Mouse (Mus musculus): ENCODE data around the gene Slc25a38. TPM values are rescaled to one million over a fixed set of nuclear protein-coding genes. Genes with fewer than 3 reads are reported as not detected.

Gene Slc25a38
- polyA plus RNA-seq, 1 experiment from 2014 or later = 138 TPM

DNA sequence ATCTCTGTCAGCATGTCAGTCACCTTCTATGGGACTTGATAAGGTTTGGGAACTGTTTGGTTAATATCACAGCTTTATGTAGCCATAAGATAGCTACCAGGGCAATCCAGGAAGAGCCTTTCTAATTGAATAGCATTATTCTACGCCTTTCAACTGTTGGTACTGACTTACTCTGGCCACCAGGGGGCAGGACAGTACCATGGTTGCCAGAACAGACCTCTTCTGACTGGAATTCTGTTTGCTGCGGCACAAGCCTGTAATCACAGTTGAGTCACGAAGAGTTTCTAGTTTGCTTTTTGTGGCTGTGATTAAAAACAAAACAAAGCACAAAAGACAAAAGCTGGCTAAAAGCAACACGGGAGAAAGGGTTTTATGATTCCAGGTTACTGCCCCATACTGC is 30.5 kb downstream of the Slc25a38 start:
- Histone ChIP-seq H3K4me1 (replicated peaks; ENCODE audit: control insufficient read depth, insufficient read depth, low read length) (no peaks in the 10 kb centered on the region), H3K36me3 (ENCODE audit: control insufficient read depth, insufficient read depth, low read length) (no peaks in the 10 kb centered on the region), H3K4me2 (no peak overlapping the region), H3K27me3 (replicated peaks; ENCODE audit: control insufficient read depth, insufficient read depth, low read length) (no peaks in the 10 kb centered on the region), H3K4me3 (ENCODE audit: low read depth, low read length) (no peak overlapping the region), H3K27ac (ENCODE audit: low read depth, low read length) (no peak overlapping the region), H3K9me3 (ENCODE audit: control insufficient read depth, low read length) (no peaks in the 10 kb centered on the region), H3K9ac (ENCODE audit: low read depth, low read length) (no peak overlapping the region)
- peak; percentile 57 for DNase-seq (ENCODE audit: low spot score)
- ATAC-seq (replicated peaks; ENCODE audit: low FRiP score) = peak; percentile 62; the same call in 1 of the 2 replicates
- WGBS = 14% methylated on average over 4 of the region's 4 CpGs

DNA sequence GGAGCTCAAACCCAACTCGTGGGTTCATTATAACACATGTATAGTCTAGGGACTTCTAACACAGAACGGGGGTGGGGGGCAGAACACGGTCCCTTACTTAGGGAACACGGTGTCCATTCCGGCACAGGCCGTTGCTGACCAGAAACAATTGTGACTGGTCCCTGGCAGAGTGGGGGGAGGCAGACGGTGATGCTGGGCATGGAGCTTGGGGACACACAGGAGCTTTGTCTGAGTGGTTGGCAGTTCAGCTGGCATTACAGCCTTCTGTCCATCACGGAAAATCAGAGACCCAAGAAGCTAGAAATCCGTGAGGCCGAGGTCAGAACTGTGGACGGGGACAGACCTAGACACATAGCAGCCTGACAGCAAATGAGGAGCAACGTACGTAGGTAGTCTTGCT is 34.3 kb downstream of the Slc25a38 start:
- Histone ChIP-seq H3K27me3 (replicated peaks; ENCODE audit: control insufficient read depth, insufficient read depth, low read length) (no peaks in the 10 kb centered on the region), H3K9me3 (ENCODE audit: control insufficient read depth, low read length) (no peaks in the 10 kb centered on the region), H3K4me3 (ENCODE audit: low read depth, low read length) (no peak overlapping the region), H3K9ac (ENCODE audit: low read depth, low read length) (no peak overlapping the region), H3K27ac (ENCODE audit: low read depth, low read length) (no peak overlapping the region), H3K4me2 (no peak overlapping the region), H3K4me1 (replicated peaks; ENCODE audit: control insufficient read depth, insufficient read depth, low read length) (no peaks in the 10 kb centered on the region), H3K36me3 (ENCODE audit: control insufficient read depth, insufficient read depth, low read length) (no peaks in the 10 kb centered on the region)
- no peak for ATAC-seq (replicated peaks; ENCODE audit: low FRiP score)
- 83% methylated on average over 13 of the region's 13 CpGs for WGBS
- no peak for DNase-seq (ENCODE audit: low spot score)

- H3K9me3 ChIP-seq (ENCODE audit: control insufficient read depth, low read length) = no peaks in the 10 kb centered on the region
- no peak for DNase-seq (ENCODE audit: low spot score)
- no peaks in the 10 kb centered on the region for H3K27me3 ChIP-seq (replicated peaks; ENCODE audit: control insufficient read depth, insufficient read depth, low read length)
- 78% methylated on average over 11 of the region's 11 CpGs for WGBS
- no peak for ATAC-seq (replicated peaks; ENCODE audit: low FRiP score)
- H3K9ac ChIP-seq (ENCODE audit: low read depth, low read length) = no peak within 1 kb of the TSS
- H3K4me3 ChIP-seq (ENCODE audit: low read depth, low read length) = no peak within 1 kb of the TSS
- H3K36me3 ChIP-seq (ENCODE audit: control insufficient read depth, insufficient read depth, low read length) = no peaks in the 10 kb centered on the region
- no peak within 1 kb of the TSS for H3K4me2 ChIP-seq
- no peak within 1 kb of the TSS for H3K27ac ChIP-seq (ENCODE audit: low read depth, low read length)
- H3K4me1 ChIP-seq (replicated peaks; ENCODE audit: control insufficient read depth, insufficient read depth, low read length) = no peaks in the 10 kb centered on the region
Measured at GRCm38 (mm10) chr9:120149222-120149828, 39.2 kb downstream of the Slc25a38 start, which contains the start of gene Mobp. Gene Mobp, plus strand, starts transcription at chr9:120149707.

DNA sequence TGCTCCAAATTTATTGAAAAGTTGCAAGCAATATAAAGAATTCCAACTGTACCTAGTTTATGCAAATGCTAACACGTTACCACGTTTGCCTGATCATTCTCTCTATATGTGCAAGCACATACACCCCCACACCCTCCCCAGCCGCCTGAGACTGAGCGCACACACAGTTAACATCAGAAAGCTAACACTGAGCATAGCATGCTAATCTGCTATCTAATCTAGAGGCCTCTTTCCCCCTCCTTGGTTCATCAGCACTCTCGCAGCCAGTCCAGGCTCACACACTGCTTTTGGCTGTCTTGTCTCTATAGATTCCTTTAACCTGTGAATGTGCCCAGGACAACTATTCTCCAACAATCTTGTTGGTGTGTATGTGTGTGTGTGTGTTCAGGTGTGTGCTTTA is 41.0 kb downstream of the Slc25a38 start:
- no peak overlapping the region for H3K27ac ChIP-seq (ENCODE audit: low read depth, low read length)
- no peak overlapping the region for H3K4me3 ChIP-seq (ENCODE audit: low read depth, low read length)
- H3K27me3 ChIP-seq (replicated peaks; ENCODE audit: control insufficient read depth, insufficient read depth, low read length) = no peaks in the 10 kb centered on the region
- no peak overlapping the region for H3K9ac ChIP-seq (ENCODE audit: low read depth, low read length)
- no peak for ATAC-seq (replicated peaks; ENCODE audit: low FRiP score)
- H3K4me1 ChIP-seq (replicated peaks; ENCODE audit: control insufficient read depth, insufficient read depth, low read length) = no peaks in the 10 kb centered on the region
- H3K4me2 ChIP-seq = no peak overlapping the region
- H3K9me3 ChIP-seq (ENCODE audit: control insufficient read depth, low read length) = no peaks in the 10 kb centered on the region
- H3K36me3 ChIP-seq (ENCODE audit: control insufficient read depth, insufficient read depth, low read length) = no peaks in the 10 kb centered on the region
- no peak for DNase-seq (ENCODE audit: low spot score)
- 63% methylated on average over 5 of the region's 5 CpGs for WGBS

DNA sequence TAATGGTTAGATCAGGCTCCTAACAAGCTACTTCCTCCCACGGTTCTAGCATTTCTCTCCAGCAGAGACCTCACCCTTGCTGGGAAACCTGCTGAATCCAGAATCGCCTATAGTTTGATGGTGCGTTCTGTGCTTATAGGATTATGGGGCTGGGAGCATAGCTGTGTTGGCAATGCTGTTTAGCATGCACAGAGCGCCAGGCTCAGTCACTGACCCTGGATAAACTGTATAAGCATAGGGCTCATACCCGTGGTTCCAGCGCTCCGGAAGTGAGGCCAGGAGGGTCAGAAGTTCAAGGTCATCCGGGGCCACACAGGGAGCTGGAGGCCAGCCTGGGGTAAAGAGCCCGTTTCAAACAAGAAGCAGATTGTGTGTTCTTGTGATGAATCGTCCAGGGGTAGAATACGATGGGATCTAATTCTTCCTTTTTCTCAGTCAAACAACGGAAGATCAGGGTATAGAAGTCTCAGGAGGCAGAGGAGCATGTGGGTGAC is 41.8 kb downstream of the Slc25a38 start:
- H3K9ac ChIP-seq (ENCODE audit: low read depth, low read length) = no peak overlapping the region
- 73% methylated on average over 12 of the region's 12 CpGs for WGBS
- no peak overlapping the region for H3K4me3 ChIP-seq (ENCODE audit: low read depth, low read length)
- H3K4me2 ChIP-seq = no peak overlapping the region
- no peaks in the 10 kb centered on the region for H3K27me3 ChIP-seq (replicated peaks; ENCODE audit: control insufficient read depth, insufficient read depth, low read length)
- ATAC-seq (replicated peaks; ENCODE audit: low FRiP score) (no peak), DNase-seq (ENCODE audit: low spot score) (no peak)
- H3K27ac ChIP-seq (ENCODE audit: low read depth, low read length) = no peak overlapping the region
- no peaks in the 10 kb centered on the region for H3K9me3 ChIP-seq (ENCODE audit: control insufficient read depth, low read length)
- no peaks in the 10 kb centered on the region for H3K36me3 ChIP-seq (ENCODE audit: control insufficient read depth, insufficient read depth, low read length)
- H3K4me1 ChIP-seq (replicated peaks; ENCODE audit: control insufficient read depth, insufficient read depth, low read length) = no peaks in the 10 kb centered on the region

GRCm38 (mm10) chr9:120158047-120158446 is 47.9 kb downstream of the Slc25a38 start:
- Histone ChIP-seq H3K27ac (ENCODE audit: low read depth, low read length) (no peak overlapping the region), H3K4me1 (replicated peaks; ENCODE audit: control insufficient read depth, insufficient read depth, low read length) (0 out of 2 replicates have a peak, but pooled peaks cover 4% of the 10 kb centered on the region), H3K9ac (ENCODE audit: low read depth, low read length) (no peak overlapping the region), H3K4me2 (no peak overlapping the region), H3K27me3 (replicated peaks; ENCODE audit: control insufficient read depth, insufficient read depth, low read length) (no peaks in the 10 kb centered on the region), H3K9me3 (ENCODE audit: control insufficient read depth, low read length) (no peaks in the 10 kb centered on the region), H3K4me3 (ENCODE audit: low read depth, low read length) (no peak overlapping the region), H3K36me3 (ENCODE audit: control insufficient read depth, insufficient read depth, low read length) (no peaks in the 10 kb centered on the region)
- ATAC-seq (replicated peaks; ENCODE audit: low FRiP score) (peak; percentile 68; the same call in 1 of the 2 replicates), DNase-seq (ENCODE audit: low spot score) (no peak)
- 33% methylated on average over 4 of the region's 4 CpGs for WGBS

- 81% methylated on average over 16 of the region's 16 CpGs for WGBS
- Histone ChIP-seq H3K4me3 (ENCODE audit: low read depth, low read length) (no peak overlapping the region), H3K4me1 (replicated peaks; ENCODE audit: control insufficient read depth, insufficient read depth, low read length) (no peaks in the 10 kb centered on the region), H3K9me3 (ENCODE audit: control insufficient read depth, low read length) (no peaks in the 10 kb centered on the region), H3K36me3 (ENCODE audit: control insufficient read depth, insufficient read depth, low read length) (no peaks in the 10 kb centered on the region), H3K27ac (ENCODE audit: low read depth, low read length) (no peak overlapping the region), H3K4me2 (no peak overlapping the region), H3K27me3 (replicated peaks; ENCODE audit: control insufficient read depth, insufficient read depth, low read length) (0 out of 2 replicates have a peak, but pooled peaks cover 5% of the 10 kb centered on the region), H3K9ac (ENCODE audit: low read depth, low read length) (no peak overlapping the region)
- ATAC-seq (replicated peaks; ENCODE audit: low FRiP score) (no peak), DNase-seq (ENCODE audit: low spot score) (no peak)
Measured at GRCm38 (mm10) chr9:120163862-120164261, 53.7 kb downstream of the Slc25a38 start.

- H3K9me3 ChIP-seq (ENCODE audit: control insufficient read depth, low read length) = peaks cover 3% of the 10 kb centered on the region; the same call in 1 of the 2 replicates
- ATAC-seq (replicated peaks; ENCODE audit: low FRiP score) = no peak
- H3K4me1 ChIP-seq (replicated peaks; ENCODE audit: control insufficient read depth, insufficient read depth, low read length) = no peaks in the 10 kb centered on the region
- H3K9ac ChIP-seq (ENCODE audit: low read depth, low read length) = no peak overlapping the region
- H3K4me2 ChIP-seq = no peak overlapping the region
- WGBS = 61% methylated on average over 11 of the region's 11 CpGs
- H3K27me3 ChIP-seq (replicated peaks; ENCODE audit: control insufficient read depth, insufficient read depth, low read length) = 0 out of 2 replicates have a peak, but pooled peaks cover 5% of the 10 kb centered on the region
- no peak overlapping the region for H3K4me3 ChIP-seq (ENCODE audit: low read depth, low read length)
- no peak overlapping the region for H3K27ac ChIP-seq (ENCODE audit: low read depth, low read length)
- H3K36me3 ChIP-seq (ENCODE audit: control insufficient read depth, insufficient read depth, low read length) = no peaks in the 10 kb centered on the region
- no peak for DNase-seq (ENCODE audit: low spot score)
Measured at GRCm38 (mm10) chr9:120167826-120168225, 57.7 kb downstream of the Slc25a38 start.

DNA sequence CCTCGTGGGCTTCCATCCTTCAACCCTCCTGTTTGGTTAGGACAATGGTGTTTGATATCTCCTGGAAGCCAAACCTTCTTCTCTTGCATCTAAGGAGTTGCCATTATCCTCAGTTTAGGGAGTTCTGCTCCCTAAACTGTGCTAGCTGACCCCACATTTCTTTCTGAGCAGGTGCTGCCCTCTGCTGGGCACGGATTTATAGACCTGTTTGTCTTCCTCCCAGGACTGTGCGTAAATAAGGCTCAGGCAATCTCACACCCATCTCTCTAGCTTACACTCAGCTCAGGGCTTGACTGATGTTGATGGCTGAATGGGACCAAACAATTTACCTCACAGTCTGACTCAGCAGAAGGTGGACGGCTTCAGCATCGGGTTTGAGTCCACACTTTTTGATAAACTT is 61.1 kb downstream of the Slc25a38 start:
- Histone ChIP-seq H3K4me2 (no peak overlapping the region), H3K9ac (ENCODE audit: low read depth, low read length) (no peak overlapping the region), H3K36me3 (ENCODE audit: control insufficient read depth, insufficient read depth, low read length) (no peaks in the 10 kb centered on the region), H3K4me3 (ENCODE audit: low read depth, low read length) (no peak overlapping the region), H3K9me3 (ENCODE audit: control insufficient read depth, low read length) (peaks cover 3% of the 10 kb centered on the region; the same call in 1 of the 2 replicates), H3K4me1 (replicated peaks; ENCODE audit: control insufficient read depth, insufficient read depth, low read length) (no peaks in the 10 kb centered on the region), H3K27ac (ENCODE audit: low read depth, low read length) (no peak overlapping the region), H3K27me3 (replicated peaks; ENCODE audit: control insufficient read depth, insufficient read depth, low read length) (0 out of 2 replicates have a peak, but pooled peaks cover 5% of the 10 kb centered on the region)
- ATAC-seq (replicated peaks; ENCODE audit: low FRiP score) (no peak), DNase-seq (ENCODE audit: low spot score) (no peak)
- WGBS = 35% methylated on average over 5 of the region's 5 CpGs

Data from liver, embryonic 11.5 days (tissue).